Mouse (Mus musculus) hindbrain, embryonic 16.5 days (tissue): Measurements from ENCODE around the gene Rorb. TPM values are rescaled to one million over a fixed set of nuclear protein-coding genes. Genes with fewer than 3 reads are reported as not detected.
A peak's percentile ranks its signal among the peaks of the same experiment; 100 is the strongest.

Experiments
- ATAC-seq: fragments of 200-750 bp; cut with Nextera tagmentation; 2 replicates; pipeline ENCODE4 v1.8.0; 2017; ENCODE audit warnings: moderate TSS enrichment, moderate library complexity
- H3K27ac ChIP-seq: fragments of 300-500 bp; sonication (generic); 2 replicates; pipeline ENCODE4 v1.5.1; 2014; ENCODE audit warnings: low read depth, mild to moderate bottlenecking, control low read depth, low read length, moderate library complexity
- H3K27me3 ChIP-seq: fragments of 300-500 bp; sonication (generic); replicated peaks from 2 replicates; pipeline ENCODE4 v1.6.1; 2014; ENCODE audit warnings: low read length; ENCODE audit not compliant: control insufficient read depth, insufficient read depth
- H3K36me3 ChIP-seq: fragments of 300-500 bp; sonication (generic); 2 replicates; pipeline ENCODE4 v1.6.1; 2014; ENCODE audit warnings: mild to moderate bottlenecking, low read length, moderate library complexity, mixed read lengths; ENCODE audit not compliant: control insufficient read depth, insufficient read depth
- H3K4me1 ChIP-seq: fragments of 300-500 bp; sonication (generic); 2 replicates; pipeline ENCODE4 v1.6.1; 2014; ENCODE audit warnings: low read depth, low read length; ENCODE audit not compliant: control insufficient read depth, insufficient read depth
- H3K4me2 ChIP-seq: fragments of 300-500 bp; sonication (generic); 2 replicates; pipeline ENCODE4 v1.6.1; 2014; ENCODE audit warnings: mild to moderate bottlenecking, low read length, control low read depth, moderate library complexity
- H3K4me3 ChIP-seq: fragments of 300-500 bp; sonication (generic); 2 replicates; pipeline ENCODE4 v1.5.1; 2014; ENCODE audit warnings: mild to moderate bottlenecking, low read length, control low read depth, moderate library complexity
- H3K9ac ChIP-seq: fragments of 300-500 bp; sonication (generic); 2 replicates; pipeline ENCODE4 v1.6.1; 2014; ENCODE audit warnings: low read depth, mild to moderate bottlenecking, control low read depth, low read length, moderate library complexity
- H3K9me3 ChIP-seq: fragments of 300-500 bp; sonication (generic); 2 replicates; pipeline ENCODE4 v1.6.1; 2014; ENCODE audit warnings: mild to moderate bottlenecking, low read length, moderate library complexity; ENCODE audit not compliant: control insufficient read depth
- WGBS: fragments of 180-500 bp; shearing (Covaris S2); extraction: QIAGEN DNeasy Blood & Tissue Kit; methylation state at CpG from one replicate; pipeline ENCODE4 v1.1.7; 2014; 5-methylcytosine and 5-hydroxymethylcytosine counted together
- polyA plus RNA-seq: library from polyadenylated mRNA; unstranded; fragments of >200 nt; fragmentation: Nextera tagmentation; extraction: Ambion mirVana; gene quantifications from 2 replicates; pipeline ENCODE4 v1.2.1, GENCODE M21; 2015

The Rorb gene
- polyA plus RNA-seq, 1 experiment from 2014 or later, result 13.1 TPM

DNA sequence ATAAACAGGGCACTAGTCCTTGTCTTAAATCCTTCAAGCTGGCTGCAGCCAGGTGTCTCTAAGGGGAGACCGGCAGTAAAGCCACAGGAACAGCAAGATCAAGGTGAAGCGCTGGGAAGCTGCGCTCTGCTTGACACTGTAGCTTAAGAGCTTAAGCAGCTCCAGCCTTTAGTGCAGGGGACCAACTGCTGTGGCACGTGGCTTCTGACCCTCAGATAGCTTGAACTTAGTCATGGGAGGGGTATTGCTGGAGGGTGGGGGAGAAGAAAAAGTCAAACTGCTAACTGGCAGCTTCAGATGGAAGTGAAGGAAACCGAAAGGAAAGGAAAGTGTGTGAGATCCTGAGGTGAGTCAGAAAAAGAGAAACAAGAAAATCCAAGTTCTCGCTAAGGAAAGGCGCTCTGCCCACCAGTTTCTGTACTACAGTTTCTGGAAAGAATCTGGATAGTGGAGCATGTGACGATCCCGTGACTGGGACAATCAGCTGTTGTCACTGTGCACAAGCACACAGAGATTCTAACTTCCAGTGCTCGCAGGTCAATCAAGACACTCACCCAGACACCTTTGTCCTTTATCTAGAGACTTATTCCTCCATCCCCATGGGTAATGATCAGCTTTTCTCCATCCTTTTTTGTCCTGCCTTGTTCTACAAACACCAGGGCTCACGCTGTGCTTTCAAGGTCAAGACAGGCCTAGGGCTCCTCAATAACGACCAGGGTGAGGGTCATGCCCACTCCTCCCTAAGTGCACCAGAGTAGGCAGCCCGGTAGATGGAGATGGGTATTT is 2.2 kb downstream of the Rorb start:
- peaks cover 7% of the 10 kb centered on the region for H3K4me1 ChIP-seq
- no peaks in the 10 kb centered on the region; the same call in none of the 2 replicates for H3K27me3 ChIP-seq
- H3K4me3 ChIP-seq, result peak overlapping the region; percentile 48
- no peaks in the 10 kb centered on the region for H3K9me3 ChIP-seq
- 35% methylated on average over 13 of the region's 13 CpGs for WGBS
- H3K27ac ChIP-seq, result no peak overlapping the region
- no peaks in the 10 kb centered on the region for H3K36me3 ChIP-seq
- no peak for ATAC-seq
- peak overlapping the region; percentile 81 for H3K4me2 ChIP-seq
- peak overlapping the region; percentile 66; the same call in 1 of the 2 replicates for H3K9ac ChIP-seq

DNA sequence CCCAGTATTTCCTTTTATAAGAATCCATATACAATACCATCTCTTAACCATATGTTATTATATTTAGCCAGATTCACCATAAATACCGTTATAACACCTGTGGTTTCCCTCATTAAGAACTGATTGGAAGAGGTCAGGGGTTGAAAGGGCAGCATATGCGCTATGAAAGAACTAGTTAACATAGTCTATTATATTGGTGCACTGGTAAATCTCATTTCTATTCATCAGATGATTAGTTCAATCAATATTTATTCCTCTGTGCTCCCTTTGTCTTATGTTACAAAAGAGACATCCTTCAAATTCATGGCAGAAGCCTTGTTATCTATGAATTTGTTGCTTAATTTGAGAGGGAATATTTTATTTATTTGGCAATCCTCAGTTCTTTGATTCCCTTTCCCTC is 6.4 kb downstream of the Rorb start:
- Histone ChIP-seq H3K4me2 (no peak overlapping the region), H3K36me3 (no peaks in the 10 kb centered on the region), H3K27ac (no peak overlapping the region), H3K4me1 (peaks cover 6% of the 10 kb centered on the region), H3K4me3 (no peak overlapping the region), H3K9ac (no peak overlapping the region), H3K27me3 (no peaks in the 10 kb centered on the region; the same call in none of the 2 replicates), H3K9me3 (no peaks in the 10 kb centered on the region)
- ATAC-seq, result no peak
- 66% methylated on average over 2 of the region's 2 CpGs for WGBS

DNA sequence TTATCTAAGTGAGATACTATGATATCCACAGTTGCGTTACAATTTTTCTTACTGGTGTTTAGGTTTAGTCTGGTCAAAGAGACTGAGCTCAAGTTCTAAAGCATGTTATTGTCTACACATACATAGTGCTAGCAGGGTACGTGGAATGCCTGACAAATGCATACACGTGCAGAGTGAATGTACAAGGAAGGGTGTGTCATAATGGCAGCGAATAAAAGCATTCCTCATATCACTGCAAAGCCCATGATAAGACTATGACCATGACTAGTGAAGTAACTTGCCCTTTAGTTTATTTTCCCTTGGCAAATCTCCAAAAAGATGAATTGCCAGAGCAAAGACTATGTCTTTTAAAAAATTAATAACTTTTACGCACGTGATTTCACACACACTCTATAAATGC is 13.8 kb downstream of the Rorb start:
- Histone ChIP-seq H3K4me3 (no peak overlapping the region), H3K4me2 (no peak overlapping the region), H3K27ac (no peak overlapping the region), H3K27me3 (no peaks in the 10 kb centered on the region), H3K9me3 (no peaks in the 10 kb centered on the region), H3K9ac (no peak overlapping the region), H3K4me1 (no peaks in the 10 kb centered on the region), H3K36me3 (no peaks in the 10 kb centered on the region)
- ATAC-seq, result no peak
- WGBS, result 90% methylated on average over 6 of the region's 6 CpGs

GRCm38 (mm10) chr19:19089427-19089826 is 21.6 kb downstream of the Rorb start:
- Histone ChIP-seq H3K4me1 (no peaks in the 10 kb centered on the region), H3K9ac (no peak overlapping the region), H3K9me3 (no peaks in the 10 kb centered on the region), H3K4me2 (no peak overlapping the region), H3K4me3 (no peak overlapping the region), H3K27ac (no peak overlapping the region), H3K36me3 (no peaks in the 10 kb centered on the region), H3K27me3 (no peaks in the 10 kb centered on the region)
- ATAC-seq, result no peak
- 87% methylated on average over 7 of the region's 7 CpGs for WGBS

GRCm38 (mm10) chr19:19077880-19078279 is 33.1 kb downstream of the Rorb start:
- Histone ChIP-seq H3K27me3 (no peaks in the 10 kb centered on the region), H3K36me3 (no peaks in the 10 kb centered on the region), H3K4me1 (no peaks in the 10 kb centered on the region), H3K4me2 (no peak overlapping the region), H3K9me3 (no peaks in the 10 kb centered on the region), H3K4me3 (no peak overlapping the region), H3K27ac (no peak overlapping the region), H3K9ac (no peak overlapping the region)
- WGBS, result 52% methylated on average over 8 of the region's 8 CpGs
- no peak for ATAC-seq

DNA sequence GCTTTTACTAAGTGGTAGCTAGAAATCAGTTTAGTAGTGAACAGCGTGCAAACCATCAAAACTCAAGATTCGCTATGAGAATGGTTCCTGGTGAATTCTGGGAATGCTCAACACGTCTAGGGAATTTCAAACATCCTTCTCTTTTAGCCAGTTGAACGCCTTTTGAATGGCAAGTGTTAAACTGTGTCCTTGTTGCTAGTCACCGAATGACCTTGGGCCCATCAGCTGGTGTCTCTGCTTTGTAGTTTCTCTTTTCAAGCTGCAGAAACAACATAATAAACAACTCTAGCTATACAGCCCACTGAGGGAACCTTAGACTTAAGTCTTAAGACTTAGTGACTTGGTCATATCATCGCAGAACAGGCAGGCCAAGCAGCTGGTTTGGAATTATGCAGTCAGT is 36.2 kb downstream of the Rorb start:
- 70% methylated on average over 6 of the region's 6 CpGs for WGBS
- Histone ChIP-seq H3K27me3 (no peaks in the 10 kb centered on the region), H3K36me3 (no peaks in the 10 kb centered on the region), H3K9ac (no peak overlapping the region), H3K4me3 (no peak overlapping the region), H3K4me1 (no peaks in the 10 kb centered on the region), H3K4me2 (no peak overlapping the region), H3K9me3 (no peaks in the 10 kb centered on the region), H3K27ac (no peak overlapping the region)
- no peak for ATAC-seq

- Histone ChIP-seq H3K4me1 (peaks cover 2% of the 10 kb centered on the region; the same call in 1 of the 2 replicates), H3K9me3 (no peaks in the 10 kb centered on the region), H3K36me3 (no peaks in the 10 kb centered on the region), H3K9ac (no peak overlapping the region), H3K27ac (peak overlapping the region; percentile 3; the same call in 1 of the 2 replicates), H3K4me2 (peak overlapping the region; percentile 4), H3K27me3 (no peaks in the 10 kb centered on the region), H3K4me3 (no peak overlapping the region)
- WGBS, result 44% methylated on average over 10 of the region's 10 CpGs
- ATAC-seq, result peak; percentile 52; the same call in 1 of the 2 replicates
Observed at GRCm38 (mm10) chr19:19058710-19059398, 52.1 kb downstream of the Rorb start.

DNA sequence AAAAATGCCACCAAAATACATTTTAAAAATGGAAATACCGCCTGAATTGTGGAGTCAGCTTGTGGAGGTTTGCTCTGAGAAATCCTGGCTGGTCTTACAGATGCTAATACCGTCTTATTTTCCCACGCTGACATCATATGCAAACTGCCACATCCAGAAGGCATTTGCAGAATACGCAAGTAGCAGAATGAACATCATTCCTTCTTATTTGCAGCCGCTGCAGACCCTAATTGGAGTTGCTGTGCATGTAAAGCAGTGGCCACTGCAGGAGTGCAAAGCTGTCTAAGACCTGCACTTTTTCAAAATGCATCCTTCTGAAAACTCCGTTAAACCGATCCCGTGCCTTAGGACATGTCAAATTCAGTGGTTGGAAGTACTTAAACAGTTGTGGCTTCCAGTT is 52.8 kb downstream of the Rorb start:
- Histone ChIP-seq H3K9me3 (no peaks in the 10 kb centered on the region), H3K27ac (no peak overlapping the region; the same call in 1 of the 2 replicates), H3K27me3 (no peaks in the 10 kb centered on the region), H3K4me1 (peaks cover 2% of the 10 kb centered on the region; the same call in 1 of the 2 replicates), H3K4me2 (peak overlapping the region; percentile 25; the same call in 1 of the 2 replicates), H3K4me3 (no peak overlapping the region), H3K36me3 (no peaks in the 10 kb centered on the region), H3K9ac (no peak overlapping the region)
- 59% methylated on average over 8 of the region's 8 CpGs for WGBS
- no peak for ATAC-seq

- Histone ChIP-seq H3K27ac (no peak overlapping the region), H3K27me3 (no peaks in the 10 kb centered on the region), H3K9me3 (no peaks in the 10 kb centered on the region), H3K4me1 (no peaks in the 10 kb centered on the region), H3K9ac (no peak overlapping the region), H3K4me3 (no peak overlapping the region), H3K36me3 (no peaks in the 10 kb centered on the region), H3K4me2 (no peak overlapping the region)
- 32% methylated on average over 2 of the region's 2 CpGs for WGBS
- no peak for ATAC-seq
Observed at GRCm38 (mm10) chr19:19043138-19043537, 67.9 kb downstream of the Rorb start.
